ENCODE assay signal across 9 mouse cellular contexts in the genomic region with DNA sequence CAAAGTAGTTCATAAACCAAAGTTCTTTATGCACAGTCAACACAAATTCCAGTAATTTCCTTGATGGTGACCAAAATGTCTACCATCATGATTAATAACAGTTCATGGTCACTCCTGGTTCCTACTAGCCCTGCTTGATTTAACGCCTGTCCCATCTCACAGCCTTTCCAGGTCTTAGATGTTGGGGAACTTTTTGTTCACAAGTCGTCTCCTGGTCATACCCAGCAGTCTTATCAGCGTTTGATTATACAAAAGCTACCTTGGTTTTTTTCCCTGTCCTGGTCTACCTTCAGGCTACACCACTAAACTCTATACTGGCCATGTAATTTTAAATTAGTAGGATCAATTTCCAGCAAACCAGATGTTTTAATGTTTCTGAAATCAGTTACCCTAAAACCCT. TPM values are rescaled to one million over a fixed set of nuclear protein-coding genes. Genes with fewer than 3 reads are reported as not detected.
A peak's percentile ranks its signal among the peaks of the same experiment; 100 is the strongest.
DNase-seq lines count a peak whose midpoint lies in the region; ATAC-seq lines count a peak whose summit lies in the region.
"Had no signal": no experiment of that assay in that cellular context is flagged by ENCODE, and none has a peak within 500 bp of the region (broad histone marks: within the 10 kb centered on the region; RNA-seq: fewer than 3 reads in every experiment).

No protein-coding gene starts in this region.

- H3K9ac ChIP-seq in lung, embryonic 16.5 days (ENCODE audit: low read length) = peak overlapping the region; percentile 99
- no peak overlapping the region for H3K9ac ChIP-seq in limb, embryonic 11.5 days (ENCODE audit: low read length)
- H3K9ac ChIP-seq in stomach, embryonic 14.5 days (replicated peaks; ENCODE audit: low read depth, low read length) = no peak overlapping the region

- DNase-seq in CD4-positive, CD25-positive, alpha-beta regulatory T cell, adult 2 months (ENCODE audit: low read depth, low spot score) = peak; percentile 2
- no peak for DNase-seq in lung, postnatal 36 days
- DNase-seq in limb, embryonic 11.5 days (ENCODE audit: low spot score) = no peak
- no peak for DNase-seq in right cerebral cortex, adult 2 months (ENCODE audit: low spot score in 2 of 2)
- no peak for DNase-seq in left cerebral cortex, adult 8-10 months (ENCODE audit: low spot score in 2 of 2)
- DNase-seq: right cerebral cortex, postnatal 25 days had no signal

- ATAC-seq in CD4-positive, CD25-positive, alpha-beta regulatory T cell, adult 4 months = no peak
- no peak for ATAC-seq in lung, embryonic 16.5 days (ENCODE audit: low read depth)
- ATAC-seq in limb, embryonic 11.5 days (ENCODE audit: insufficient number of reproducible peaks, low FRiP score, low TSS enrichment, low read depth) = no peak
- ATAC-seq in stomach, embryonic 14.5 days (ENCODE audit: insufficient number of reproducible peaks, insufficient read depth, low FRiP score, low read depth) = no peak

- peak overlapping the region; percentile 80 for H3K4me3 ChIP-seq in lung, embryonic 16.5 days (ENCODE audit: low read length)
- peak overlapping the region; percentile 65 for H3K4me3 ChIP-seq in limb, embryonic 11.5 days (ENCODE audit: low read depth, low read length)
- H3K4me3 ChIP-seq in stomach, embryonic 14.5 days (ENCODE audit: low read depth, low read length) = peak overlapping the region; percentile 52

- peaks cover 8% of the 10 kb centered on the region; the same call in 1 of the 2 replicates for H3K36me3 ChIP-seq in lung, embryonic 16.5 days (ENCODE audit: control insufficient read depth, insufficient read depth, low read length)
- H3K36me3 ChIP-seq in limb, embryonic 11.5 days (ENCODE audit: control insufficient read depth, insufficient read depth, low read length) = peaks cover 10% of the 10 kb centered on the region
- peaks cover 22% of the 10 kb centered on the region; the same call in 1 of the 2 replicates for H3K36me3 ChIP-seq in stomach, embryonic 14.5 days (ENCODE audit: control insufficient read depth, insufficient read depth, low read length)

- H3K9me3 ChIP-seq in lung, embryonic 16.5 days (ENCODE audit: control insufficient read depth, low read length) = no peaks in the 10 kb centered on the region
- H3K9me3 ChIP-seq in limb, embryonic 11.5 days (ENCODE audit: control insufficient read depth, low read length) = no peaks in the 10 kb centered on the region
- H3K9me3 ChIP-seq in stomach, embryonic 14.5 days (ENCODE audit: control insufficient read depth, low read depth, low read length) = no peaks in the 10 kb centered on the region

- H3K27ac ChIP-seq in lung, embryonic 16.5 days (ENCODE audit: low read length) = no peak overlapping the region
- H3K27ac ChIP-seq in limb, embryonic 11.5 days (replicated peaks; ENCODE audit: low read depth, low read length) = no peak overlapping the region
- H3K27ac ChIP-seq in stomach, embryonic 14.5 days (ENCODE audit: low read length) = no peak overlapping the region

- H3K27me3 ChIP-seq in lung, embryonic 16.5 days (ENCODE audit: control insufficient read depth, insufficient read depth, low read depth, low read length) = no peaks in the 10 kb centered on the region
- no peaks in the 10 kb centered on the region for H3K27me3 ChIP-seq in limb, embryonic 11.5 days (ENCODE audit: control insufficient read depth, insufficient read depth, low read length)
- H3K27me3 ChIP-seq in stomach, embryonic 14.5 days (ENCODE audit: control insufficient read depth, insufficient read depth, low read length) = no peaks in the 10 kb centered on the region

- WGBS in lung, embryonic 16.5 days = 35% methylated on average over 3 of the region's 3 CpGs
- WGBS in limb, embryonic 11.5 days = 48% methylated on average over 3 of the region's 3 CpGs
- WGBS in stomach, embryonic 14.5 days = 44% methylated on average over 3 of the region's 3 CpGs

- peak overlapping the region; percentile 71 for H3K4me2 ChIP-seq in lung, embryonic 16.5 days (ENCODE audit: low read depth, low read length)
- peak overlapping the region; percentile 47 for H3K4me2 ChIP-seq in limb, embryonic 11.5 days (ENCODE audit: low read depth, severe bottlenecking)
- H3K4me2 ChIP-seq in stomach, embryonic 14.5 days (replicated peaks; ENCODE audit: low read depth, low read length) = peak overlapping the region; percentile 58

- H3K4me1 ChIP-seq in lung, embryonic 16.5 days (replicated peaks; ENCODE audit: control insufficient read depth, insufficient read depth, low read length) = peaks cover 17% of the 10 kb centered on the region
- 0 out of 2 replicates have a peak, but pooled peaks cover 3% of the 10 kb centered on the region for H3K4me1 ChIP-seq in limb, embryonic 11.5 days (ENCODE audit: control insufficient read depth, insufficient read depth, low read length)
- H3K4me1 ChIP-seq in stomach, embryonic 14.5 days (ENCODE audit: control insufficient read depth, insufficient read depth, low read length) = peaks cover 13% of the 10 kb centered on the region

RNA-seq across cellular contexts. Expression of a gene that starts 3.2 kb away (rescaled TPM):
- polyA plus RNA-seq in CD4-positive, CD25-positive, alpha-beta regulatory T cell, adult 4 months (2017; shearing (Covaris generic)) = 10 to 100 TPM; 76.9 to 95.8 TPM
- polyA plus RNA-seq in lung, embryonic 16.5 days (2015; fragmentation: Nextera tagmentation; extraction: Ambion mirVana) = 42.5 and 46.9 TPM in 2 replicates
- 39.8 and 46.6 TPM in 2 replicates for polyA plus RNA-seq in limb, embryonic 11.5 days (2014; fragmentation: Nextera tagmentation; extraction: Ambion mirVana)
- polyA plus RNA-seq in stomach, embryonic 14.5 days (2014; fragmentation: Nextera tagmentation; extraction: Ambion mirVana) = 36.9 and 37.6 TPM in 2 replicates
- total RNA-seq in left cerebral cortex, adult 8-10 months (2022) = 10 to 100 TPM; 51.9 to 57.1 (median 53.2) TPM
